Comparison of ENCODE assay signal across 9 mouse cellular contexts in the genomic region with DNA sequence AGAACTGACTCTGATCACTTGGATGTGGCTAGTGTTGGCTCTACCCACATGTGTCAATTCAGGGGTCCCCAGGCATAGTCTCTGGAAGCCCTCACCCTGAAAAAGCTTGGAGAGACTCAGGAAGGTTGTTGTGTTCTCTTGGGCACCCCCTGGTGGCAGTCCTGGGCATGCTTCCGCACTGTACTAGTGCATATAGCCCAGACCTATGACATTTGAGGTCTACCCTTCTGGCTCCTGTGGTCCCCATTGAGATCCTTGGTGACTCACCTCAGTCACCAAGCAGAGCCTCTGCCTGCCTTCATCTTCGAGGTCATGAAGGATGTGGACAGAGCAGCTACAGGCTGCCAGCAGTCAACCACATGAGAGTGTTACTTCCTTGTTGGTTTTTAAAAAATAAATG. TPM values are rescaled to one million over a fixed set of nuclear protein-coding genes. Genes with fewer than 3 reads are reported as not detected.
DNase-seq lines count a peak whose midpoint lies in the region; ATAC-seq and TF ChIP-seq lines count a peak whose summit lies in the region.
"Had no signal": no experiment of that assay in that cellular context is flagged by ENCODE, and none has a peak within 500 bp of the region (broad histone marks: within the 10 kb centered on the region; RNA-seq: fewer than 3 reads in every experiment).

No protein-coding gene starts in this region.

- no peak for TF ChIP-seq POLR2A in olfactory bulb, adult 2 months (IDR thresholded peaks at IDR 0.05; ENCODE audit: insufficient read depth, low read depth, low read length)

- WGBS in lung, embryonic 14.5 days = 70% methylated on average over 2 of the region's 2 CpGs
- 75% methylated on average over 2 of the region's 2 CpGs for WGBS in olfactory bulb, adult 2 months
- WGBS in heart, embryonic 11.5 days (ENCODE audit: insufficient replicate concordance) = 82% methylated on average over 2 of the region's 2 CpGs

- H3K27ac ChIP-seq in lung, embryonic 14.5 days (ENCODE audit: low read depth) = no peak overlapping the region
- H3K27ac ChIP-seq in olfactory bulb, adult 2 months (ENCODE audit: insufficient read depth, low read depth, low read length) = no peak overlapping the region
- H3K27ac ChIP-seq in heart, embryonic 11.5 days (ENCODE audit: low read depth, low read length) = no peak overlapping the region

- no peaks in the 10 kb centered on the region for H3K9me3 ChIP-seq in lung, embryonic 14.5 days (ENCODE audit: low read depth, low read length)
- H3K9me3 ChIP-seq in heart, embryonic 11.5 days (replicated peaks; ENCODE audit: control insufficient read depth, low read length) = no peaks in the 10 kb centered on the region
- H3K9me3 ChIP-seq: G1E had no signal

- no peak overlapping the region for H3K4me3 ChIP-seq in lung, embryonic 14.5 days (ENCODE audit: low read depth, low read length)
- no peak overlapping the region for H3K4me3 ChIP-seq in olfactory bulb, adult 2 months (ENCODE audit: insufficient read depth, low read depth, low read length)
- H3K4me3 ChIP-seq in heart, embryonic 11.5 days (ENCODE audit: low read depth, low read length) = no peak overlapping the region

- H3K9ac ChIP-seq in lung, embryonic 14.5 days = no peak overlapping the region
- H3K9ac ChIP-seq in heart, embryonic 11.5 days (ENCODE audit: low read depth, low read length) = no peak overlapping the region

- peak; percentile 59 to 71 for DNase-seq in cerebellum, postnatal 25 days
- DNase-seq in cerebellum, adult 8-10 months = no peak
- DNase-seq in lung, embryonic 14.5 days = peak; percentile 64
- no peak for DNase-seq in lung, postnatal 25 days (ENCODE audit: low spot score)
- DNase-seq in T-cell, adult 2 months (ENCODE audit: low spot score) = peak; percentile 40

- H3K27me3 ChIP-seq in lung, embryonic 14.5 days (ENCODE audit: insufficient read depth, low read length) = no peaks in the 10 kb centered on the region
- 0 out of 2 replicates have a peak, but pooled peaks cover 3% of the 10 kb centered on the region for H3K27me3 ChIP-seq in heart, embryonic 11.5 days (ENCODE audit: control insufficient read depth, insufficient read depth, low read length)

- TF ChIP-seq CTCF in lung, embryonic 14.5 days (IDR thresholded peaks at IDR 0.05; ENCODE audit: low read depth) = peak; percentile 74
- peak; percentile 43; the same call in 1 of the 2 replicates for TF ChIP-seq CTCF in olfactory bulb, adult 2 months (IDR thresholded peaks at IDR 0.05; ENCODE audit: insufficient read depth, low read depth, low read length)

- H3K4me1 ChIP-seq in lung, embryonic 14.5 days (ENCODE audit: insufficient read depth) = 0 out of 2 replicates have a peak, but pooled peaks cover 3% of the 10 kb centered on the region
- H3K4me1 ChIP-seq in olfactory bulb, adult 2 months (ENCODE audit: control insufficient read depth, insufficient read depth, low read length) = peaks cover 9% of the 10 kb centered on the region
- peaks cover 5% of the 10 kb centered on the region for H3K4me1 ChIP-seq in heart, embryonic 11.5 days (ENCODE audit: control insufficient read depth, insufficient read depth, low read length)

- H3K4me2 ChIP-seq in lung, embryonic 14.5 days = no peak overlapping the region
- H3K4me2 ChIP-seq in heart, embryonic 11.5 days = no peak overlapping the region

- peaks cover 13% of the 10 kb centered on the region; the same call in 1 of the 2 replicates for H3K36me3 ChIP-seq in lung, embryonic 14.5 days (ENCODE audit: insufficient read depth)
- no peaks in the 10 kb centered on the region for H3K36me3 ChIP-seq in heart, embryonic 11.5 days (ENCODE audit: control insufficient read depth, insufficient read depth, low read length)

- ATAC-seq in lung, embryonic 14.5 days (ENCODE audit: insufficient read depth) = no peak
- ATAC-seq in granulocyte monocyte progenitor cell, adult 5-6 weeks (replicated peaks; ENCODE audit: poor library complexity, severe bottlenecking) = peak; percentile 54
- ATAC-seq in heart, embryonic 11.5 days (replicated peaks; ENCODE audit: insufficient number of reproducible peaks, low FRiP score, low TSS enrichment) = no peak

RNA-seq across cellular contexts. Expression of a gene that starts 5.1 kb away (rescaled TPM):
- polyA plus RNA-seq in lung, embryonic 14.5 days (2014; fragmentation: Nextera tagmentation; extraction: Ambion mirVana) = 251 and 253 TPM in 2 replicates
- total RNA-seq in granulocyte monocyte progenitor cell, adult 5-6 weeks (2014; fragmentation: Nextera tagmentation) = 143 and 180 TPM in 2 replicates
- 155 and 185 TPM in 2 replicates for total RNA-seq in granulocyte monocyte progenitor cell, adult 5-6 weeks (2017)
- not detected in 2 replicates for polyA plus RNA-seq in olfactory bulb, adult 2 months (2012; ENCODE audit: insufficient read depth, insufficient read length, low replicate concordance, missing spikeins)
- polyA plus RNA-seq in heart, embryonic 11.5 days (2014; fragmentation: Nextera tagmentation; extraction: Ambion mirVana) = 184 and 194 TPM in 2 replicates

RNA-seq across cellular contexts. Expression of a gene that starts 10.6 kb away (rescaled TPM):
- polyA plus RNA-seq in lung, embryonic 14.5 days (2014; fragmentation: Nextera tagmentation; extraction: Ambion mirVana) = 2.4 and 4.6 TPM in 2 replicates
- 11.6 and 11.7 TPM in 2 replicates for total RNA-seq in granulocyte monocyte progenitor cell, adult 5-6 weeks (2014; fragmentation: Nextera tagmentation)
- total RNA-seq in granulocyte monocyte progenitor cell, adult 5-6 weeks (2017) = 0.69 and 6.1 TPM in 2 replicates
- not detected in 2 replicates for polyA plus RNA-seq in olfactory bulb, adult 2 months (2012; ENCODE audit: insufficient read depth, insufficient read length, low replicate concordance, missing spikeins)
- polyA plus RNA-seq in heart, embryonic 11.5 days (2014; fragmentation: Nextera tagmentation; extraction: Ambion mirVana) = 1.9 and 2.0 TPM in 2 replicates

RNA-seq across cellular contexts. Expression of a gene that starts 18.2 kb away (rescaled TPM):
- 18.5 and 19.9 TPM in 2 replicates for polyA plus RNA-seq in lung, embryonic 14.5 days (2014; fragmentation: Nextera tagmentation; extraction: Ambion mirVana)
- 7.8 and 10.2 TPM in 2 replicates for total RNA-seq in granulocyte monocyte progenitor cell, adult 5-6 weeks (2014; fragmentation: Nextera tagmentation)
- 3.3 and 6.2 TPM in 2 replicates for total RNA-seq in granulocyte monocyte progenitor cell, adult 5-6 weeks (2017)
- polyA plus RNA-seq in olfactory bulb, adult 2 months (2012; ENCODE audit: insufficient read depth, insufficient read length, low replicate concordance, missing spikeins) = not detected in 2 replicates
- polyA plus RNA-seq in heart, embryonic 11.5 days (2014; fragmentation: Nextera tagmentation; extraction: Ambion mirVana) = 9.2 and 10.8 TPM in 2 replicates
- polyA plus RNA-seq: G1E had no signal

RNA-seq across cellular contexts. Expression of a gene that starts 20.5 kb away (rescaled TPM):
- polyA plus RNA-seq in lung, embryonic 14.5 days (2014; fragmentation: Nextera tagmentation; extraction: Ambion mirVana) = 0.07 TPM in 1 of 2 replicates, not detected in the other
- total RNA-seq in granulocyte monocyte progenitor cell, adult 5-6 weeks (2014; fragmentation: Nextera tagmentation) = not detected in 2 replicates
- total RNA-seq in granulocyte monocyte progenitor cell, adult 5-6 weeks (2017) = 0.36 TPM in 1 of 2 replicates, not detected in the other
- not detected in 2 replicates for polyA plus RNA-seq in olfactory bulb, adult 2 months (2012; ENCODE audit: insufficient read depth, insufficient read length, low replicate concordance, missing spikeins)
- polyA plus RNA-seq in heart, embryonic 11.5 days (2014; fragmentation: Nextera tagmentation; extraction: Ambion mirVana) = not detected in 2 replicates
- total RNA-seq: G1E had no signal
- polyA plus RNA-seq: G1E had no signal

RNA-seq across cellular contexts. Expression of a gene that starts 23.9 kb away (rescaled TPM):
- 87.5 and 90.5 TPM in 2 replicates for polyA plus RNA-seq in lung, embryonic 14.5 days (2014; fragmentation: Nextera tagmentation; extraction: Ambion mirVana)
- 93.8 and 107 TPM in 2 replicates for total RNA-seq in granulocyte monocyte progenitor cell, adult 5-6 weeks (2014; fragmentation: Nextera tagmentation)
- 77.1 and 84.4 TPM in 2 replicates for total RNA-seq in granulocyte monocyte progenitor cell, adult 5-6 weeks (2017)
- 143 TPM in 1 of 2 replicates, not detected in the other for polyA plus RNA-seq in olfactory bulb, adult 2 months (2012; ENCODE audit: insufficient read depth, insufficient read length, low replicate concordance, missing spikeins)
- 47.8 and 55.6 TPM in 2 replicates for polyA plus RNA-seq in heart, embryonic 11.5 days (2014; fragmentation: Nextera tagmentation; extraction: Ambion mirVana)

Comparison
In these comparisons a context has a peak if more than half of its experiments do, and no peak if none do; other contexts are left out.
1. DNase-seq: peak in cerebellum, postnatal 25 days (2 of 2), lung, embryonic 14.5 days (single experiment) and T-cell, adult 2 months (single experiment); none in cerebellum, adult 8-10 months (single experiment) and lung, postnatal 25 days (single experiment).
2. RNA of a gene that starts 5.1 kb away (polyA plus RNA-seq): 251 to 253 TPM in lung, embryonic 14.5 days and 184 to 194 TPM in heart, embryonic 11.5 days; not detected in olfactory bulb, adult 2 months; every median in the first group is over 100 times any median in the second.